8 mouse cellular contexts compared by ENCODE assay signal in genomic region chr19:16128715-16129114, GRCm38 (mm10). TPM values are rescaled to one million over a fixed set of nuclear protein-coding genes. Genes with fewer than 3 reads are reported as not detected.
DNase-seq lines count a peak whose midpoint lies in the region; ATAC-seq lines count a peak whose summit lies in the region.

No protein-coding gene starts in this region.

- DNase-seq in adrenal gland, postnatal 10 days, result peak; percentile 38
- no peak for DNase-seq in adrenal gland, adult 8-10 months
- peak; percentile 67 for DNase-seq in kidney, adult 9 months
- DNase-seq in kidney, adult 18-20 months, result no peak
- DNase-seq in retina, embryonic 14.5 days (ENCODE audit: low spot score), result peak; percentile 45
- DNase-seq in right cerebral cortex, postnatal 4 days, result no peak

- ATAC-seq in granulocyte monocyte progenitor cell, adult 5-6 weeks (replicated peaks; ENCODE audit: poor library complexity, severe bottlenecking), result peak; percentile 45
- no peak for ATAC-seq in erythroid progenitor cell, adult 5-6 weeks (replicated peaks; ENCODE audit: low FRiP score, poor library complexity, severe bottlenecking)

RNA-seq across cellular contexts. Expression of gene Gnaq, which starts 3.9 kb away (rescaled TPM):
- total RNA-seq in adrenal gland, postnatal 10 days (2021), result 10 to 100 TPM; 52.6 to 61.1 TPM
- total RNA-seq in adrenal gland, adult 8-10 months (2022), result 10 to 100 TPM; 50.3 to 63.4 (median 58.1) TPM
- 21.2 and 28.6 TPM in 2 replicates for total RNA-seq in granulocyte monocyte progenitor cell, adult 5-6 weeks (2014; fragmentation: Nextera tagmentation)
- 12.3 and 16.3 TPM in 2 replicates for total RNA-seq in granulocyte monocyte progenitor cell, adult 5-6 weeks (2017)
- 7.1 and 8.6 TPM in 2 replicates for total RNA-seq in erythroid progenitor cell, adult 5-6 weeks (2015; ENCODE audit: low replicate concordance)
- 2.0 and 7.8 TPM in 2 replicates for total RNA-seq in erythroid progenitor cell, adult 5-6 weeks (2017; ENCODE audit: low replicate concordance)

Comparison
In these comparisons a context has a peak if more than half of its experiments do, and no peak if none do; other contexts are left out.
1. DNase-seq: peak in adrenal gland, postnatal 10 days (single experiment), kidney, adult 9 months (single experiment) and retina, embryonic 14.5 days (single experiment); none in adrenal gland, adult 8-10 months (single experiment), kidney, adult 18-20 months (single experiment) and right cerebral cortex, postnatal 4 days (single experiment).